Mouse (Mus musculus) left cerebral cortex, postnatal 36 days (tissue): ENCODE data around the gene Tmem33. TPM values are rescaled to one million over a fixed set of nuclear protein-coding genes. Genes with fewer than 3 reads are reported as not detected.

Experiments
- DNase-seq, 2 experiments: peaks; one replicate each; pipeline ENCODE4 v3.0.0; 2021 to 2022; ENCODE audit warnings: low spot score in 2 of 2, mixed read lengths in 1 of 2
- intact Hi-C: fragments of 180-260 bp; cut with DNase I; formaldehyde crosslinking; loops from one replicate; pipeline ENCODE4 v1.15.1; 2025
- total RNA-seq, 2 experiments: library from RNA; stranded (reverse); gene quantifications; 2 replicates each; pipeline ENCODE4 v1.2.3; 2021

Tmem33 gene
- total RNA-seq, 2 experiments from 2014 or later = 84.8 to 97.0 TPM

GRCm38 (mm10) chr5:67307659-67308222 is 47.4 kb downstream of the Tmem33 start:
- DNase-seq = no peak
- intact Hi-C loops = loop anchor here (5.0 kb wide), 1 partner anchor 45 kb away; the partner anchor contains the start of gene Tmem33

GRCm38 (mm10) chr5:67311811-67312521 is 51.6 kb downstream of the Tmem33 start:
- DNase-seq = no peak
- intact Hi-C loops = no loop called here

- intact Hi-C loops = no loop called here
- no peak for DNase-seq
Observed at GRCm38 (mm10) chr5:67312522-67312851, 52.1 kb downstream of the Tmem33 start.

DNA sequence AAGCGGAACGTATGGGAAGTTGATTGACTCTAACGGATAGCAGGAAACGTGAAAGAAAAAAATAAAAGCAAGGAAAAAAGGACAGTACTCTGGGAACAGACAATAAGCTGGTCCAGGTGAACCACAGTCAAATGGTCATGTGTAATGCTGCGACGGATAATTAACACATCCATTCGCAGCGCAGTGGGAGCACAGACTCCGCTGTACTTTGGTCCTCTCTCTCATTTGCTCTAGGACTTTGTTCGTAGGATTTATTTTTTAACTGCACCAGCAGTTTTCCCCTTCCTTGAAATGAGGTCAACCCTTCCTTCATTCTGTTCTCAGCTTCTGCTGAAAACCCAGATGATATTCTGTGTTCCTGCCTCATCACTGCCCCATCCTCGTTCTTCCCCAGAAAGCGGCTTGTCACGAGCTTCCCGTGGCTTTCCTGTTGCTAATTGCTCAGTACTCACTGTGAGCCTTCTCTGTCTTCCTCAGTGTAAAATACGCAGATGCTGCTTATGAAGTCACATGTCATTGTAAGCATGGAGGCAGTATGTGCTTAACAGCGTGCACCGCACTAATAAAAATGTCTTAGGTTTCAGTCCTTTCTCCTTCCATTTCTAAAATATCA is 61.4 kb downstream of the Tmem33 start:
- intact Hi-C loops = no loop called here
- no peak for DNase-seq

DNA sequence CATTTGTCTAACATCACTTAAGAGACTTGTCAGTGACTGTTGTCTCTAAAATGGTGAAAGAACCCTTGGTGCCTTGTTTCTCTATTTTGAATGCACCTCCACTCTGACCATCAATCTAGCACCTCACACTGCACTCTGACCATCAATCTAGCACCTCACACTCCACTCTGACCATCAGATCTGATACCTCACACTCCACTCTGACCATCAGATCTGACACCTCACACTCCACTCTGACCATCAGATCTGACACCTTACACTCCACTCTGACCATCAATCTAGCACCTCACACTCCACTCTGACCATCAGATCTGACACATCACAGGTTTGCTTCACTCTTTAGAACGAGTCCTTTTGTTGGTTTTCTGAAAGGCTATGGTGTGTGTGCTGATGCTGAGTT is 63.7 kb downstream of the Tmem33 start:
- DNase-seq = no peak
- intact Hi-C loops = no loop called here

GRCm38 (mm10) chr5:67340811-67341210 is 80.4 kb downstream of the Tmem33 start:
- intact Hi-C loops = no loop called here
- DNase-seq = no peak

Other genes starting within 250 kb of the Tmem33 start
- gene Phox2b, start 161.3 kb upstream of the Tmem33 start, total RNA-seq = not detected
- 100 to 1,000 TPM; 183 to 199 TPM for gene Slc30a9, start 46.4 kb downstream of the Tmem33 start, total RNA-seq
- gene Bend4, start 167.7 kb downstream of the Tmem33 start, total RNA-seq = 1 to 10 TPM; 6.1 to 7.6 TPM